Mouse (Mus musculus) stomach, postnatal 0 days (tissue): ENCODE results near the gene Drd4. TPM values are rescaled to one million over a fixed set of nuclear protein-coding genes. Genes with fewer than 3 reads are reported as not detected.
A peak's percentile ranks its signal among the peaks of the same experiment; 100 is the strongest.

ENCODE experiments used
- ATAC-seq: fragments of 200-750 bp; cut with Nextera tagmentation; 2 replicates; pipeline ENCODE4 v1.8.0; 2017; ENCODE audit not compliant: low FRiP score, low TSS enrichment
- DNase-seq: peaks from one replicate; pipeline ENCODE4 v3.0.0-alpha.2; 2016; ENCODE audit warnings: low spot score
- H3K27ac ChIP-seq: fragments of 300-500 bp; sonication (generic); replicated peaks from 2 replicates; pipeline ENCODE4 v1.5.1; 2014; ENCODE audit warnings: mild to moderate bottlenecking, control low read depth
- H3K27me3 ChIP-seq: fragments of 300-500 bp; sonication (generic); 2 replicates; pipeline ENCODE4 v1.6.1; 2014; ENCODE audit warnings: low read length; ENCODE audit not compliant: control insufficient read depth, insufficient read depth
- H3K36me3 ChIP-seq: fragments of 300-500 bp; sonication (generic); 2 replicates; pipeline ENCODE4 v1.6.1; 2014; ENCODE audit warnings: low read length, mixed read lengths; ENCODE audit not compliant: control insufficient read depth, insufficient read depth
- H3K4me1 ChIP-seq: fragments of 300-500 bp; sonication (generic); replicated peaks from 2 replicates; pipeline ENCODE4 v1.6.1; 2014; ENCODE audit warnings: antibody characterized with exemption; ENCODE audit not compliant: control insufficient read depth, insufficient read depth
- H3K4me2 ChIP-seq: fragments of 300-500 bp; sonication (generic); replicated peaks from 2 replicates; pipeline ENCODE4 v1.6.1; 2014; ENCODE audit warnings: low read depth, mild to moderate bottlenecking, control low read depth, moderate library complexity
- H3K4me3 ChIP-seq: fragments of 300-500 bp; sonication (generic); 2 replicates; pipeline ENCODE4 v1.5.1; 2014; ENCODE audit warnings: low read depth, low read length, control low read depth
- H3K9ac ChIP-seq: fragments of 300-500 bp; sonication (generic); 2 replicates; pipeline ENCODE4 v1.6.1; 2014; ENCODE audit warnings: mild to moderate bottlenecking, low read length, control low read depth, mixed read lengths
- H3K9me3 ChIP-seq: fragments of 300-500 bp; sonication (generic); 2 replicates; pipeline ENCODE4 v1.6.1; 2016; ENCODE audit warnings: low read length; ENCODE audit not compliant: control insufficient read depth
- CTCF ChIP-seq: IDR thresholded peaks from 2 replicates; pipeline ENCODE4 v1.5.1; 2016; ENCODE audit warnings: antibody characterized with exemption, low read depth, mild to moderate bottlenecking, moderate library complexity
- EP300 ChIP-seq: optimal IDR thresholded peaks from 2 replicates; pipeline ENCODE3; 2016; ENCODE audit warnings: antibody characterized with exemption
- WGBS: fragments of 180-500 bp; shearing (Covaris S2); extraction: QIAGEN DNeasy Blood & Tissue Kit; methylation state at CpG from one replicate; pipeline ENCODE4 v1.1.7; 2014; 5-methylcytosine and 5-hydroxymethylcytosine counted together
- polyA plus RNA-seq: library from polyadenylated mRNA; unstranded; fragments of >200 nt; fragmentation: Nextera tagmentation; extraction: Ambion mirVana; gene quantifications from 2 replicates; pipeline ENCODE4 v1.2.1, GENCODE M21; 2015

The Drd4 gene
- polyA plus RNA-seq, 1 experiment from 2014 or later: 0.06 TPM

- DNase-seq (no peak), ATAC-seq (no peak)
- no peak overlapping the region for H3K27ac ChIP-seq
- H3K4me3 ChIP-seq: no peak overlapping the region
- H3K9ac ChIP-seq: no peak overlapping the region
- 70% methylated on average over 9 of the region's 9 CpGs for WGBS
- H3K27me3 ChIP-seq: no peaks in the 10 kb centered on the region
- TF ChIP-seq EP300 (no peak), CTCF (no peak)
- 0 out of 2 replicates have a peak, but pooled peaks cover 3% of the 10 kb centered on the region for H3K4me1 ChIP-seq
- no peaks in the 10 kb centered on the region for H3K9me3 ChIP-seq
- no peaks in the 10 kb centered on the region for H3K36me3 ChIP-seq
- H3K4me2 ChIP-seq: no peak overlapping the region
Observed at GRCm38 (mm10) chr7:141275356-141275755, 16.4 kb upstream of the Drd4 start.

GRCm38 (mm10) chr7:141276546-141276945, 15.3 kb upstream of the Drd4 start, which contains the start of gene Cdhr5:
Cdhr5 (minus strand) TSS chr7:141276786.
- Histone ChIP-seq H3K4me3 (no peak within 1 kb of the TSS), H3K4me1 (0 out of 2 replicates have a peak, but pooled peaks cover 3% of the 10 kb centered on the region), H3K4me2 (no peak within 1 kb of the TSS), H3K9ac (no peak within 1 kb of the TSS), H3K27ac (no peak within 1 kb of the TSS), H3K27me3 (no peaks in the 10 kb centered on the region), H3K36me3 (no peaks in the 10 kb centered on the region), H3K9me3 (no peaks in the 10 kb centered on the region)
- TF ChIP-seq CTCF (no peak), EP300 (no peak)
- WGBS: 65% methylated on average over 11 of the region's 11 CpGs
- no peak; the same call in 1 of the 2 replicates for ATAC-seq
- DNase-seq: peak; percentile 41

- no peak overlapping the region for H3K9ac ChIP-seq
- TF ChIP-seq CTCF (no peak), EP300 (no peak)
- H3K27me3 ChIP-seq: no peaks in the 10 kb centered on the region
- no peaks in the 10 kb centered on the region for H3K9me3 ChIP-seq
- ATAC-seq (no peak), DNase-seq (no peak)
- H3K4me3 ChIP-seq: no peak overlapping the region
- H3K27ac ChIP-seq: no peak overlapping the region
- H3K4me2 ChIP-seq: peak overlapping the region; percentile 81; the same call in 1 of the 2 replicates
- 75% methylated on average over 11 of the region's 11 CpGs for WGBS
- 0 out of 2 replicates have a peak, but pooled peaks cover 3% of the 10 kb centered on the region for H3K4me1 ChIP-seq
- H3K36me3 ChIP-seq: no peaks in the 10 kb centered on the region
Observed at GRCm38 (mm10) chr7:141277701-141278678, 13.8 kb upstream of the Drd4 start.

- WGBS: 4% methylated on average over 46 of the region's 46 CpGs
- H3K4me3 ChIP-seq: peak within 1 kb of the TSS; percentile 41
- no peaks in the 10 kb centered on the region for H3K27me3 ChIP-seq
- H3K9ac ChIP-seq: peak within 1 kb of the TSS; percentile 53
- TF ChIP-seq EP300 (no peak), CTCF (peak; percentile 73)
- no peak within 1 kb of the TSS for H3K27ac ChIP-seq
- peak; percentile 66 for DNase-seq
- H3K9me3 ChIP-seq: no peaks in the 10 kb centered on the region
- ATAC-seq: peak; percentile 63; the same call in 1 of the 2 replicates
- peak within 1 kb of the TSS; percentile 81 for H3K4me2 ChIP-seq
- H3K36me3 ChIP-seq: no peaks in the 10 kb centered on the region
- H3K4me1 ChIP-seq: 0 out of 2 replicates have a peak, but pooled peaks cover 3% of the 10 kb centered on the region
Observed at GRCm38 (mm10) chr7:141278766-141279590, 12.8 kb upstream of the Drd4 start, which contains the start of gene Sct. Sct (minus strand) TSS chr7:141279133.

- H3K4me2 ChIP-seq: no peak overlapping the region
- no peak for DNase-seq
Observed at GRCm38 (mm10) chr7:141281442-141281841, 10.4 kb upstream of the Drd4 start.

More at GRCm38 (mm10) chr7:141281442-141281841, 10.4 kb upstream of the Drd4 start:
- Histone ChIP-seq H3K4me1 (0 out of 2 replicates have a peak, but pooled peaks cover 3% of the 10 kb centered on the region), H3K36me3 (no peaks in the 10 kb centered on the region), H3K27ac (no peak overlapping the region), H3K27me3 (no peaks in the 10 kb centered on the region), H3K9me3 (no peaks in the 10 kb centered on the region), H3K9ac (no peak overlapping the region), H3K4me3 (no peak overlapping the region)
- WGBS: 40% methylated on average over 6 of the region's 6 CpGs
- no peak for TF ChIP-seq EP300
- no peak for TF ChIP-seq CTCF
- ATAC-seq: no peak
